Mouse (Mus musculus) spleen, embryonic (tissue): ENCODE measurements at regions not wholly inside any gene's neighbourhood (a gene's known extent, or its start where the extent isn't known, plus 50 kb on each side); places are given as distances from the start of the nearest gene placed in this dataset.

ENCODE experiments used
- CTCF ChIA-PET: fragments of 350-600 bp; sonication (Branson Sonifier 250); formaldehyde crosslinking; loops from one replicate; lab custom pipeline; 2022; lab: Charles Lee

GRCm38 (mm10) chr14:67141151-67141550 is 1132.1 kb upstream of the Gulo start:
- CTCF ChIA-PET, result no interaction called here

- CTCF ChIA-PET, result no interaction called here
These were observed 1130.7 kb upstream of the Gulo start for GRCm38 (mm10) chr14:67139674-67140073.

- CTCF ChIA-PET, result no interaction called here
These were observed 1130.1 kb upstream of the Gulo start for GRCm38 (mm10) chr14:67139152-67139551.

- CTCF ChIA-PET, result interaction anchor here (0.7 kb wide), 2 partner anchors 17 to 301 kb away, joined by 7 to 11 read pairs; no protein-coding TSS in a partner anchor
These were observed 1127.1 kb upstream of the Gulo start for GRCm38 (mm10) chr14:67136141-67136498.

- CTCF ChIA-PET, result interaction anchor here (0.7 kb wide), 2 partner anchors 18 to 300 kb away, joined by 7 to 11 read pairs; no protein-coding TSS in a partner anchor
These were observed 1126.5 kb upstream of the Gulo start for GRCm38 (mm10) chr14:67135221-67136140.

- CTCF ChIA-PET, result no interaction called here
These were observed 1124.2 kb upstream of the Gulo start for GRCm38 (mm10) chr14:67133221-67133620.

GRCm38 (mm10) chr14:67127118-67127517 is 1118.1 kb upstream of the Gulo start:
- CTCF ChIA-PET, result no interaction called here

GRCm38 (mm10) chr14:67126254-67126653 is 1117.2 kb upstream of the Gulo start:
- CTCF ChIA-PET, result no interaction called here

GRCm38 (mm10) chr14:67123300-67123699 is 1114.3 kb upstream of the Gulo start:
- CTCF ChIA-PET, result no interaction called here
